Mouse (Mus musculus): Measurements from ENCODE around the gene Mcrip2. TPM values are rescaled to one million over a fixed set of nuclear protein-coding genes. Genes with fewer than 3 reads are reported as not detected.
A peak's percentile ranks its signal among the peaks of the same experiment; 100 is the strongest.

The Mcrip2 gene
- polyA plus RNA-seq, 1 experiment from 2014 or later, result 6.3 TPM

- H3K4me3 ChIP-seq, result peak within 1 kb of the TSS; percentile 61
- peaks cover 51% of the 10 kb centered on the region for H3K36me3 ChIP-seq
- peak; percentile 48 for ATAC-seq (ENCODE audit: low FRiP score)
- H3K9ac ChIP-seq, result peak within 1 kb of the TSS; percentile 79
- H3K9me3 ChIP-seq (replicated peaks), result no peaks in the 10 kb centered on the region
- peak within 1 kb of the TSS; percentile 92 for H3K4me2 ChIP-seq (replicated peaks)
- H3K27me3 ChIP-seq, result no peaks in the 10 kb centered on the region
- under 1% methylated on average over 32 of the region's 32 CpGs for WGBS
- H3K4me1 ChIP-seq, result peaks cover 79% of the 10 kb centered on the region
- H3K27ac ChIP-seq, result peak within 1 kb of the TSS; percentile 91
Observed at GRCm38 (mm10) chr17:25828712-25829557, 39.6 kb downstream of the Mcrip2 start, which contains the start of gene Jmjd8. Gene Jmjd8 (plus strand): TSS chr17:25828867.

GRCm38 (mm10) chr17:25828223-25828594 is 40.4 kb downstream of the Mcrip2 start:
- H3K4me1 ChIP-seq, result peaks cover 74% of the 10 kb centered on the region
- H3K27me3 ChIP-seq, result no peaks in the 10 kb centered on the region
- H3K4me3 ChIP-seq, result peak overlapping the region; percentile 61
- ATAC-seq (ENCODE audit: low FRiP score), result no peak
- H3K27ac ChIP-seq, result peak overlapping the region; percentile 91
- peaks cover 51% of the 10 kb centered on the region for H3K36me3 ChIP-seq
- peak overlapping the region; percentile 92 for H3K4me2 ChIP-seq (replicated peaks)
- peak overlapping the region; percentile 79 for H3K9ac ChIP-seq
- 85% methylated on average over 8 of the region's 8 CpGs for WGBS
- no peaks in the 10 kb centered on the region for H3K9me3 ChIP-seq (replicated peaks)

- Histone ChIP-seq H3K36me3 (peaks cover 51% of the 10 kb centered on the region), H3K4me2 (replicated peaks) (peak overlapping the region; percentile 92; the same call in 1 of the 2 replicates), H3K4me1 (peaks cover 77% of the 10 kb centered on the region), H3K27ac (no peak overlapping the region), H3K9me3 (replicated peaks) (no peaks in the 10 kb centered on the region), H3K4me3 (peak overlapping the region; percentile 61), H3K27me3 (no peaks in the 10 kb centered on the region), H3K9ac (peak overlapping the region; percentile 79)
- no peak for ATAC-seq (ENCODE audit: low FRiP score)
- whole genome bisulfite sequencing, result 85% methylated on average over 22 of the region's 22 CpGs
Observed at GRCm38 (mm10) chr17:25827546-25828222, 40.9 kb downstream of the Mcrip2 start.

- peaks cover 75% of the 10 kb centered on the region for H3K4me1 ChIP-seq
- 95% methylated on average over 13 of the region's 13 CpGs for WGBS
Observed at GRCm38 (mm10) chr17:25827011-25827410, 41.6 kb downstream of the Mcrip2 start.

GRCm38 (mm10) chr17:25825984-25826570 is 42.5 kb downstream of the Mcrip2 start:
- peaks cover 44% of the 10 kb centered on the region for H3K36me3 ChIP-seq
- H3K9ac ChIP-seq, result no peak overlapping the region
- no peak overlapping the region for H3K4me2 ChIP-seq (replicated peaks)
- H3K27me3 ChIP-seq, result no peaks in the 10 kb centered on the region
- ATAC-seq (ENCODE audit: low FRiP score), result no peak
- H3K4me1 ChIP-seq, result peaks cover 65% of the 10 kb centered on the region
- H3K9me3 ChIP-seq (replicated peaks), result no peaks in the 10 kb centered on the region
- H3K4me3 ChIP-seq, result no peak overlapping the region
- H3K27ac ChIP-seq, result no peak overlapping the region
- 95% methylated on average over 27 of the region's 27 CpGs for WGBS

More at GRCm38 (mm10) chr17:25827011-25827410, 41.6 kb downstream of the Mcrip2 start:
- H3K4me3 ChIP-seq, result no peak overlapping the region
- H3K9me3 ChIP-seq (replicated peaks), result no peaks in the 10 kb centered on the region
- no peak overlapping the region for H3K4me2 ChIP-seq (replicated peaks)
- no peaks in the 10 kb centered on the region for H3K27me3 ChIP-seq
- H3K27ac ChIP-seq, result no peak overlapping the region
- no peak for ATAC-seq (ENCODE audit: low FRiP score)
- no peak overlapping the region for H3K9ac ChIP-seq
- peaks cover 51% of the 10 kb centered on the region for H3K36me3 ChIP-seq

- Histone ChIP-seq H3K36me3 (peaks cover 37% of the 10 kb centered on the region), H3K27ac (no peak overlapping the region), H3K4me3 (no peak overlapping the region), H3K27me3 (peaks cover 6% of the 10 kb centered on the region), H3K9ac (no peak overlapping the region), H3K4me2 (replicated peaks) (peak overlapping the region; percentile 74; the same call in 1 of the 2 replicates), H3K9me3 (replicated peaks) (no peaks in the 10 kb centered on the region), H3K4me1 (peaks cover 58% of the 10 kb centered on the region)
- ATAC-seq (ENCODE audit: low FRiP score), result no peak
- WGBS, result 89% methylated on average over 6 of the region's 6 CpGs
Observed at GRCm38 (mm10) chr17:25825311-25825710, 43.3 kb downstream of the Mcrip2 start.

GRCm38 (mm10) chr17:25824362-25825142 is 44.0 kb downstream of the Mcrip2 start:
- peak overlapping the region; percentile 55 for H3K4me3 ChIP-seq
- H3K9ac ChIP-seq, result peak overlapping the region; percentile 80
- H3K36me3 ChIP-seq, result peaks cover 32% of the 10 kb centered on the region
- no peak overlapping the region for H3K27ac ChIP-seq
- peaks cover 50% of the 10 kb centered on the region for H3K4me1 ChIP-seq
- H3K9me3 ChIP-seq (replicated peaks), result no peaks in the 10 kb centered on the region
- peak overlapping the region; percentile 74 for H3K4me2 ChIP-seq (replicated peaks)
- H3K27me3 ChIP-seq, result peaks cover 13% of the 10 kb centered on the region
- WGBS, result 72% methylated on average over 17 of the region's 17 CpGs
- ATAC-seq (ENCODE audit: low FRiP score), result no peak

GRCm38 (mm10) chr17:25823452-25823851 is 45.1 kb downstream of the Mcrip2 start, which contains the start of gene Wdr24:
Gene Wdr24 (plus strand): TSS chr17:25823627.
- Histone ChIP-seq H3K9ac (peak within 1 kb of the TSS; percentile 80), H3K4me1 (peaks cover 49% of the 10 kb centered on the region), H3K4me2 (replicated peaks) (peak within 1 kb of the TSS; percentile 74), H3K27ac (peak within 1 kb of the TSS; percentile 70; the same call in 1 of the 2 replicates), H3K9me3 (replicated peaks) (no peaks in the 10 kb centered on the region), H3K4me3 (peak within 1 kb of the TSS; percentile 55), H3K27me3 (peaks cover 24% of the 10 kb centered on the region), H3K36me3 (peaks cover 36% of the 10 kb centered on the region)
- WGBS, result under 1% methylated on average over 18 of the region's 18 CpGs
- ATAC-seq (ENCODE audit: low FRiP score), result peak; percentile 51

- WGBS, result 8% methylated on average over 46 of the region's 46 CpGs
- Histone ChIP-seq H3K27me3 (peaks cover 45% of the 10 kb centered on the region), H3K9me3 (replicated peaks) (no peaks in the 10 kb centered on the region), H3K9ac (peak overlapping the region; percentile 38), H3K4me3 (peak overlapping the region; percentile 4; the same call in 1 of the 2 replicates), H3K36me3 (peaks cover 21% of the 10 kb centered on the region), H3K27ac (no peak overlapping the region), H3K4me2 (replicated peaks) (peak overlapping the region; percentile 25), H3K4me1 (peaks cover 10% of the 10 kb centered on the region)
- 0 out of 2 replicates have a peak, but pooled peaks have one; percentile 29 for ATAC-seq (ENCODE audit: low FRiP score)
Observed at GRCm38 (mm10) chr17:25818851-25819780, 49.4 kb downstream of the Mcrip2 start.

GRCm38 (mm10) chr17:25817662-25818061 is 50.9 kb downstream of the Mcrip2 start:
- H3K4me3 ChIP-seq, result no peak overlapping the region
- 85% methylated on average over 11 of the region's 11 CpGs for WGBS
- no peak overlapping the region for H3K9ac ChIP-seq
- H3K27me3 ChIP-seq, result peaks cover 45% of the 10 kb centered on the region
- no peak for ATAC-seq (ENCODE audit: low FRiP score)
- no peak overlapping the region for H3K27ac ChIP-seq
- peaks cover 21% of the 10 kb centered on the region for H3K36me3 ChIP-seq
- H3K9me3 ChIP-seq (replicated peaks), result no peaks in the 10 kb centered on the region
- H3K4me1 ChIP-seq, result peaks cover 14% of the 10 kb centered on the region
- H3K4me2 ChIP-seq (replicated peaks), result no peak overlapping the region

Measured in hindbrain, embryonic 12.5 days (tissue).